Mouse (Mus musculus): Measurements from ENCODE around the gene Dscaml1.

- TF ChIP-seq CTCF (conservative IDR thresholded peaks at IDR 0.05; ENCODE audit: insufficient read depth, insufficient read length, low read depth, low read length) = no peak
- no peak for TF ChIP-seq POLR2A (IDR thresholded peaks at IDR 0.05; ENCODE audit: low read depth, low read length)
Measured at GRCm38 (mm10) chr9:45645526-45645925, 219.1 kb downstream of the Dscaml1 start.

All from kidney, adult 2 months (tissue).